Mouse (Mus musculus) heart, embryonic 10.5 days (tissue): ENCODE measurements around the gene Rbp7. TPM values are rescaled to one million over a fixed set of nuclear protein-coding genes. Genes with fewer than 3 reads are reported as not detected.
A peak's percentile ranks its signal among the peaks of the same experiment; 100 is the strongest.

ENCODE experiments used
- DNase-seq: peaks from one replicate; pipeline ENCODE4 v3.0.0-alpha.2; 2017; ENCODE audit warnings: low spot score
- H3K27ac ChIP-seq: fragments of 300-500 bp; sonication (generic); 2 replicates; pipeline ENCODE4 v1.5.1; 2016; ENCODE audit warnings: mild to moderate bottlenecking
- H3K27me3 ChIP-seq: fragments of 300-500 bp; sonication (generic); 2 replicates; pipeline ENCODE4 v1.6.1; 2016; ENCODE audit warnings: mild to moderate bottlenecking; ENCODE audit not compliant: poor library complexity, insufficient read depth, severe bottlenecking
- H3K36me3 ChIP-seq: fragments of 300-500 bp; sonication (generic); 2 replicates; pipeline ENCODE4 v1.6.1; 2016; ENCODE audit warnings: mild to moderate bottlenecking, moderate library complexity
- H3K4me1 ChIP-seq: fragments of 300-500 bp; sonication (generic); 2 replicates; pipeline ENCODE4 v1.6.1; 2016; ENCODE audit warnings: mild to moderate bottlenecking
- H3K4me3 ChIP-seq: fragments of 300-500 bp; sonication (generic); 2 replicates; pipeline ENCODE4 v1.5.1; 2016; ENCODE audit warnings: mild to moderate bottlenecking, moderate library complexity
- H3K9me3 ChIP-seq: fragments of 300-500 bp; sonication (generic); 2 replicates; pipeline ENCODE4 v1.6.1; 2016; ENCODE audit warnings: mild to moderate bottlenecking, moderate library complexity
- WGBS: fragments of 180-500 bp; shearing (Covaris S2); methylation state at CpG from one replicate; pipeline ENCODE4 v1.1.7; 2016; 5-methylcytosine and 5-hydroxymethylcytosine counted together
- polyA plus RNA-seq: library from polyadenylated mRNA; unstranded; fragments of >200 nt; fragmentation: Nextera tagmentation; extraction: Ambion mirVana; gene quantifications from 2 replicates; pipeline ENCODE4 v1.2.1, GENCODE M21; 2016

The Rbp7 gene
- 0.67 and 1.3 TPM in 2 replicates for polyA plus RNA-seq

- no peak within 1 kb of the TSS for H3K27ac ChIP-seq
- no peaks in the 10 kb centered on the region for H3K9me3 ChIP-seq
- no peaks in the 10 kb centered on the region for H3K27me3 ChIP-seq
- H3K36me3 ChIP-seq: no peaks in the 10 kb centered on the region
- H3K4me3 ChIP-seq: no peak within 1 kb of the TSS
- peaks cover 8% of the 10 kb centered on the region; the same call in 1 of the 2 replicates for H3K4me1 ChIP-seq
- WGBS: 50% methylated on average over 8 of the region's 8 CpGs
- DNase-seq: no peak
These were observed at the start of gene Rbp7 for GRCm38 (mm10) chr4:149454879-149455278. TSS of gene Rbp7 (minus strand) at chr4:149454978.

GRCm38 (mm10) chr4:149504363-149504762 lies 49.6 kb upstream of the Rbp7 start:
- H3K9me3 ChIP-seq: no peaks in the 10 kb centered on the region
- H3K4me1 ChIP-seq: no peaks in the 10 kb centered on the region
- 88% methylated on average over 5 of the region's 5 CpGs for WGBS
- H3K4me3 ChIP-seq: no peak overlapping the region
- no peak overlapping the region for H3K27ac ChIP-seq
- peaks cover 32% of the 10 kb centered on the region for H3K36me3 ChIP-seq
- H3K27me3 ChIP-seq: no peaks in the 10 kb centered on the region
- DNase-seq: no peak

GRCm38 (mm10) chr4:149499790-149500189 lies 45.0 kb upstream of the Rbp7 start:
- DNase-seq: no peak
- no peaks in the 10 kb centered on the region for H3K27me3 ChIP-seq
- 88% methylated on average over 5 of the region's 5 CpGs for WGBS

GRCm38 (mm10) chr4:149498901-149499300 lies 44.1 kb upstream of the Rbp7 start:
- Histone ChIP-seq H3K27ac (no peak overlapping the region), H3K36me3 (peaks cover 81% of the 10 kb centered on the region), H3K9me3 (no peaks in the 10 kb centered on the region), H3K4me3 (no peak overlapping the region), H3K27me3 (no peaks in the 10 kb centered on the region), H3K4me1 (no peaks in the 10 kb centered on the region)
- no peak for DNase-seq
- 78% methylated on average over 8 of the region's 8 CpGs for WGBS

More at GRCm38 (mm10) chr4:149499790-149500189, 45.0 kb upstream of the Rbp7 start:
- Histone ChIP-seq H3K4me3 (no peak overlapping the region), H3K9me3 (no peaks in the 10 kb centered on the region), H3K36me3 (peaks cover 72% of the 10 kb centered on the region), H3K27ac (no peak overlapping the region), H3K4me1 (no peaks in the 10 kb centered on the region)

GRCm38 (mm10) chr4:149496612-149497011 lies 41.8 kb upstream of the Rbp7 start:
- WGBS: 61% methylated on average over 2 of the region's 2 CpGs
- Histone ChIP-seq H3K27ac (no peak overlapping the region), H3K9me3 (no peaks in the 10 kb centered on the region), H3K27me3 (no peaks in the 10 kb centered on the region), H3K4me1 (no peaks in the 10 kb centered on the region), H3K4me3 (no peak overlapping the region), H3K36me3 (peaks cover 88% of the 10 kb centered on the region)
- no peak for DNase-seq

- H3K4me1 ChIP-seq: 0 out of 2 replicates have a peak, but pooled peaks cover 7% of the 10 kb centered on the region
- H3K4me3 ChIP-seq: no peak overlapping the region
- DNase-seq: no peak
- H3K9me3 ChIP-seq: no peaks in the 10 kb centered on the region
- no peaks in the 10 kb centered on the region for H3K27me3 ChIP-seq
- H3K27ac ChIP-seq: no peak overlapping the region
- 95% methylated on average over 3 of the region's 3 CpGs for WGBS
- H3K36me3 ChIP-seq: peaks cover 87% of the 10 kb centered on the region
These were observed 36.4 kb upstream of the Rbp7 start for GRCm38 (mm10) chr4:149491151-149491550.

GRCm38 (mm10) chr4:149489415-149490240 lies 34.9 kb upstream of the Rbp7 start:
- Histone ChIP-seq H3K36me3 (peaks cover 74% of the 10 kb centered on the region), H3K4me1 (peaks cover 12% of the 10 kb centered on the region; the same call in 1 of the 2 replicates)
- whole genome bisulfite sequencing: 92% methylated on average over 14 of the region's 14 CpGs

GRCm38 (mm10) chr4:149487729-149488128 lies 33.0 kb upstream of the Rbp7 start:
- WGBS: 95% methylated on average over 12 of the region's 12 CpGs
- peaks cover 55% of the 10 kb centered on the region for H3K36me3 ChIP-seq

More at GRCm38 (mm10) chr4:149489415-149490240, 34.9 kb upstream of the Rbp7 start:
- no peak overlapping the region for H3K4me3 ChIP-seq
- no peak overlapping the region for H3K27ac ChIP-seq
- H3K9me3 ChIP-seq: no peaks in the 10 kb centered on the region
- DNase-seq: no peak
- no peaks in the 10 kb centered on the region for H3K27me3 ChIP-seq

GRCm38 (mm10) chr4:149485825-149486206 lies 31.0 kb upstream of the Rbp7 start:
- no peaks in the 10 kb centered on the region for H3K27me3 ChIP-seq
- peaks cover 38% of the 10 kb centered on the region for H3K36me3 ChIP-seq
- H3K9me3 ChIP-seq: no peaks in the 10 kb centered on the region
- peak overlapping the region; percentile 92 for H3K4me3 ChIP-seq
- peak overlapping the region; percentile 95 for H3K27ac ChIP-seq
- 2% methylated on average over 10 of the region's 10 CpGs for WGBS
- H3K4me1 ChIP-seq: peaks cover 21% of the 10 kb centered on the region; the same call in 1 of the 2 replicates
- DNase-seq: no peak

More at GRCm38 (mm10) chr4:149487729-149488128, 33.0 kb upstream of the Rbp7 start:
- no peaks in the 10 kb centered on the region for H3K9me3 ChIP-seq
- H3K4me3 ChIP-seq: no peak overlapping the region
- no peak for DNase-seq
- H3K4me1 ChIP-seq: peaks cover 21% of the 10 kb centered on the region; the same call in 1 of the 2 replicates
- no peak overlapping the region for H3K27ac ChIP-seq
- H3K27me3 ChIP-seq: no peaks in the 10 kb centered on the region

GRCm38 (mm10) chr4:149485053-149485824 lies 30.5 kb upstream of the Rbp7 start, which contains the start of the genes Nmnat1 and Lzic:
TSS of gene Nmnat1 (minus strand) at chr4:149485202.
TSS of gene Lzic (plus strand) at chr4:149485229.
- Histone ChIP-seq H3K27ac (peak within 1 kb of the TSS; percentile 95), H3K36me3 (peaks cover 35% of the 10 kb centered on the region), H3K27me3 (no peaks in the 10 kb centered on the region), H3K9me3 (no peaks in the 10 kb centered on the region), H3K4me1 (peaks cover 21% of the 10 kb centered on the region; the same call in 1 of the 2 replicates), H3K4me3 (peak within 1 kb of the TSS; percentile 92)
- WGBS: under 1% methylated on average over 60 of the region's 60 CpGs
- DNase-seq: peak; percentile 97

- H3K27ac ChIP-seq: peak overlapping the region; percentile 95
- no peaks in the 10 kb centered on the region for H3K27me3 ChIP-seq
- 49% methylated on average over 3 of the region's 3 CpGs for WGBS
- H3K9me3 ChIP-seq: no peaks in the 10 kb centered on the region
- H3K36me3 ChIP-seq: peaks cover 28% of the 10 kb centered on the region
- peaks cover 21% of the 10 kb centered on the region; the same call in 1 of the 2 replicates for H3K4me1 ChIP-seq
- no peak for DNase-seq
- H3K4me3 ChIP-seq: peak overlapping the region; percentile 92
These were observed 29.8 kb upstream of the Rbp7 start for GRCm38 (mm10) chr4:149484566-149484965.

GRCm38 (mm10) chr4:149477078-149477477 lies 22.3 kb upstream of the Rbp7 start, which contains the start of gene Tmem274:
TSS of gene Tmem274 (plus strand) at chr4:149477378.
- peaks cover 4% of the 10 kb centered on the region; the same call in 1 of the 2 replicates for H3K4me1 ChIP-seq
- no peak within 1 kb of the TSS for H3K27ac ChIP-seq
- peaks cover 26% of the 10 kb centered on the region for H3K36me3 ChIP-seq
- WGBS: 86% methylated on average over 11 of the region's 11 CpGs
- no peaks in the 10 kb centered on the region for H3K27me3 ChIP-seq
- DNase-seq: no peak
- H3K9me3 ChIP-seq: no peaks in the 10 kb centered on the region
- H3K4me3 ChIP-seq: no peak within 1 kb of the TSS
